Mouse (Mus musculus) heart, adult 2 months (tissue): ENCODE measurements at regions not wholly inside any gene's neighbourhood (a gene's known extent, or its start where the extent isn't known, plus 50 kb on each side); places are given as distances from the start of the nearest gene placed in this dataset.

ENCODE experiments used
- DNase-seq, 2 experiments: peaks; one replicate each; pipeline ENCODE4 v3.0.0; 2021
- H3K27ac ChIP-seq: fragments of 200-600 bp; 2 replicates; pipeline ENCODE4 v1.8.1; 2022
- H3K27me3 ChIP-seq: fragments of 200-500 bp; 2 replicates; pipeline ENCODE4 v1.6.1; 2012; ENCODE audit warnings: mild to moderate bottlenecking, low read length, inconsistent platforms, mixed read lengths; ENCODE audit not compliant: control insufficient read depth, insufficient read depth
- H3K36me3 ChIP-seq: fragments of 200-500 bp; 2 replicates; pipeline ENCODE4 v1.6.1; 2012; ENCODE audit warnings: low read length, inconsistent platforms; ENCODE audit not compliant: control insufficient read depth, insufficient read depth
- H3K4me1 ChIP-seq: fragments of 200-500 bp; 2 replicates; pipeline ENCODE4 v1.6.1; 2011; ENCODE audit warnings: low read length; ENCODE audit not compliant: control insufficient read depth, insufficient read depth
- H3K4me3 ChIP-seq: fragments of 200-600 bp; 2 replicates; pipeline ENCODE4 v1.8.1; 2022
- H3K79me2 ChIP-seq: fragments of 200-500 bp; replicated peaks from 2 replicates; pipeline ENCODE4 v1.6.1; 2012; ENCODE audit warnings: mild to moderate bottlenecking, inconsistent platforms, low read length, moderate library complexity, mixed read lengths; ENCODE audit not compliant: control insufficient read depth, insufficient read depth
- H3K9ac ChIP-seq: fragments of 200-500 bp; 2 replicates; pipeline ENCODE4 v1.6.1; 2012; ENCODE audit warnings: low read depth, mild to moderate bottlenecking, control low read depth, inconsistent platforms, low read length, mixed read lengths
- CTCF ChIP-seq: fragments of 200-600 bp; IDR thresholded peaks from 2 replicates; pipeline ENCODE4 v1.8.1; 2022; ENCODE audit warnings: antibody characterized with exemption, mild to moderate bottlenecking, moderate library complexity
- EP300 ChIP-seq: fragments of 200-500 bp; IDR thresholded peaks from 2 replicates; pipeline ENCODE4 v1.6.1; 2011; ENCODE audit warnings: low read depth, low read length, control low read depth; ENCODE audit not compliant: insufficient read depth
- POLR2A ChIP-seq: fragments of 200-500 bp; IDR thresholded peaks from 2 replicates; pipeline ENCODE4 v1.6.1; 2011; ENCODE audit warnings: mild to moderate bottlenecking, low read depth, low read length, control low read depth; ENCODE audit not compliant: insufficient read depth
- WGBS: fragments of 180-500 bp; shearing (Covaris S2); methylation state at CpG from one replicate; pipeline ENCODE4 v1.1.7; 2018; 5-methylcytosine and 5-hydroxymethylcytosine counted together
- intact Hi-C: fragments of 180-260 bp; cut with DNase I; formaldehyde crosslinking; loops from one replicate; pipeline ENCODE4 v1.15.1; 2025

- no peak for DNase-seq
- H3K9ac ChIP-seq = no peak overlapping the region
- WGBS = 75% methylated on average over 2 of the region's 2 CpGs
- H3K27ac ChIP-seq = no peak overlapping the region
- no peaks in the 10 kb centered on the region for H3K27me3 ChIP-seq
- H3K4me1 ChIP-seq = no peaks in the 10 kb centered on the region
- no peak for TF ChIP-seq POLR2A
- no peak for TF ChIP-seq EP300
- no peak for TF ChIP-seq CTCF
- no peaks in the 10 kb centered on the region for H3K36me3 ChIP-seq
- intact Hi-C loops = no loop called here
- no peaks in the 10 kb centered on the region for H3K79me2 ChIP-seq
- H3K4me3 ChIP-seq = no peak overlapping the region
Observed at GRCm38 (mm10) chr17:27339261-27339660, 135.0 kb upstream of the Lemd2 start.

GRCm38 (mm10) chr17:27335621-27336020 is 131.4 kb upstream of the Lemd2 start:
- DNase-seq = no peak
- no peaks in the 10 kb centered on the region for H3K79me2 ChIP-seq
- no peak for TF ChIP-seq CTCF
- TF ChIP-seq EP300 = no peak
- no peak for TF ChIP-seq POLR2A
- no peaks in the 10 kb centered on the region for H3K27me3 ChIP-seq
- H3K27ac ChIP-seq = no peak overlapping the region
- 52% methylated on average over 4 of the region's 4 CpGs for WGBS
- no peak overlapping the region for H3K4me3 ChIP-seq
- H3K4me1 ChIP-seq = no peaks in the 10 kb centered on the region
- H3K36me3 ChIP-seq = no peaks in the 10 kb centered on the region
- intact Hi-C loops = no loop called here
- no peak overlapping the region for H3K9ac ChIP-seq

GRCm38 (mm10) chr17:27333593-27333992 is 129.3 kb upstream of the Lemd2 start:
- Histone ChIP-seq H3K27ac (no peak overlapping the region), H3K27me3 (no peaks in the 10 kb centered on the region), H3K4me3 (no peak overlapping the region), H3K79me2 (no peaks in the 10 kb centered on the region), H3K9ac (no peak overlapping the region), H3K36me3 (no peaks in the 10 kb centered on the region), H3K4me1 (no peaks in the 10 kb centered on the region)
- intact Hi-C loops = loop anchor here (1.0 kb wide), 1 partner anchor 126 kb away; no protein-coding TSS in a partner anchor
- TF ChIP-seq POLR2A (no peak), EP300 (no peak), CTCF (no peak)
- DNase-seq = no peak
- 84% methylated on average over 16 of the region's 16 CpGs for WGBS

- intact Hi-C loops = loop anchor here (1.0 kb wide), 1 partner anchor 126 kb away; no protein-coding TSS in a partner anchor
- no peaks in the 10 kb centered on the region for H3K27me3 ChIP-seq
- TF ChIP-seq POLR2A = no peak
- no peak for TF ChIP-seq EP300
- TF ChIP-seq CTCF = no peak
- H3K9ac ChIP-seq = no peak overlapping the region
- 86% methylated on average over 6 of the region's 6 CpGs for WGBS
- H3K4me3 ChIP-seq = no peak overlapping the region
- H3K4me1 ChIP-seq = no peaks in the 10 kb centered on the region
- DNase-seq = no peak
- no peak overlapping the region for H3K27ac ChIP-seq
- H3K79me2 ChIP-seq = no peaks in the 10 kb centered on the region
- H3K36me3 ChIP-seq = no peaks in the 10 kb centered on the region
Observed at GRCm38 (mm10) chr17:27333141-27333540, 128.9 kb upstream of the Lemd2 start.

GRCm38 (mm10) chr17:27332076-27332475 is 127.8 kb upstream of the Lemd2 start:
- intact Hi-C loops = no loop called here
- H3K27ac ChIP-seq = no peak overlapping the region
- no peaks in the 10 kb centered on the region for H3K79me2 ChIP-seq
- H3K27me3 ChIP-seq = no peaks in the 10 kb centered on the region
- no peaks in the 10 kb centered on the region for H3K4me1 ChIP-seq
- DNase-seq = no peak
- no peak overlapping the region for H3K4me3 ChIP-seq
- H3K9ac ChIP-seq = no peak overlapping the region
- TF ChIP-seq POLR2A (no peak), EP300 (no peak)
- no peaks in the 10 kb centered on the region for H3K36me3 ChIP-seq
- 64% methylated on average over 4 of the region's 4 CpGs for WGBS

GRCm38 (mm10) chr17:27331630-27332029 is 127.4 kb upstream of the Lemd2 start:
- Histone ChIP-seq H3K27ac (no peak overlapping the region), H3K4me3 (no peak overlapping the region), H3K79me2 (no peaks in the 10 kb centered on the region), H3K36me3 (no peaks in the 10 kb centered on the region), H3K27me3 (no peaks in the 10 kb centered on the region; the same call in 1 of the 2 replicates), H3K4me1 (no peaks in the 10 kb centered on the region), H3K9ac (no peak overlapping the region)
- intact Hi-C loops = no loop called here
- no peak for DNase-seq
- WGBS = 72% methylated on average over 5 of the region's 5 CpGs
- TF ChIP-seq POLR2A (no peak), EP300 (no peak), CTCF (no peak)

- Histone ChIP-seq H3K4me3 (no peak overlapping the region), H3K27me3 (peaks cover 2% of the 10 kb centered on the region; the same call in 1 of the 2 replicates), H3K27ac (no peak overlapping the region), H3K4me1 (no peaks in the 10 kb centered on the region; the same call in 1 of the 2 replicates), H3K79me2 (no peaks in the 10 kb centered on the region), H3K9ac (no peak overlapping the region), H3K36me3 (no peaks in the 10 kb centered on the region)
- no peak for TF ChIP-seq EP300
- no peak for TF ChIP-seq POLR2A
- no peak for TF ChIP-seq CTCF
- WGBS = 52% methylated on average over 6 of the region's 6 CpGs
- DNase-seq = no peak
- intact Hi-C loops = no loop called here
Observed at GRCm38 (mm10) chr17:27329791-27330190, 125.5 kb upstream of the Lemd2 start.
